Mouse (Mus musculus): ENCODE measurements around the gene Gemin8. TPM values are rescaled to one million over a fixed set of nuclear protein-coding genes. Genes with fewer than 3 reads are reported as not detected.

Gemin8 gene
- polyA plus RNA-seq (2012; rRNA removed) = 6.6 and 7.2 TPM in 2 replicates

DNA sequence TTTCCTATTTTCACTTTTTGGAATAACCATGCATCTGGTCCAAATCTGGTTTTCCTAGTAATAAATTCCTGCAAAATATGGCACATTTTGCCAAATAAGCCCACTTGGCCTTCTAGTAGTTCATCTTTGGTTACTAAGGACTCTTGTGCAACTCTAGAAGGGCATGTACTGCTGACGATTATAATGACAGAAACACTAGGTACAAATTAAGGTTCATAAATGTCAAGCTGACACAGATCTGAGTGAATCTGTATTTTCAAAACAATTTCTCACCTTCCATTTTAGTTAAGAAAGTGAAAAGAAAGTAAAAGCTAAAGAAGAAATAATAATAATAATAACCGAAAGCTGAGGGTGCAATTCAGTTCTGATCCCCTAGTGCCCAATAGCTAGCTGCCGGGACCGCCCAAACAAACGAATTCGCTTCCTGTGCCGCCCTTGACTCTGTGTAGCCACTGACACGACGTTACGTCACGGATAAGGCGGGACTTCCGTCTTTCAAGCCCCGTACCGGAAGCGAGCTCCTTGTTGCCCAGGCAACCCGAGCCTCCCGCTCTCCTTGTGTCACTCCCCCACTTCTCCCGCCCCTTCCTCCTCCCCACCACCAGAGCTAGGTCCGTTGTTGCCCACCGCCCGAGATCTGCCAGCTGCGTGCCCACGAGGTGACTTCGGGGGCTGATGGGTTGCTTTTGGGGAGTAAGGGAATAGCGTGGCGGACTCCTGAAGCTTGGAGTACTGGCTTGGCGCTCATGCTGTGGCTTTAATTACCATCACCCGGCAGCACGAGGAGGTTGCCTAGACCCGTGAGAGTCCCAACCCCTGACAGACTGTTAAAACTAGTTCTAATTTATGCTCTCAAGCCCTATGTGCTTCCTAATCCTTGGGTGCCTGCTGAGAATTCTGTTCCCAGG, at the start of gene Gemin8:
TSS of gene Gemin8 (plus strand) at position 563 of the 908 bp plus-strand sequence.
- no peaks in the 10 kb centered on the region for H3K36me3 ChIP-seq (ENCODE audit: control insufficient read depth, insufficient read depth, low read length)
- peak within 1 kb of the TSS; percentile 92 for H3K27ac ChIP-seq (ENCODE audit: control insufficient read depth, insufficient read depth, low read depth, low read length)
- TF ChIP-seq POLR2A (IDR thresholded peaks at IDR 0.05; ENCODE audit: control insufficient read depth, low read depth, low read length) (peak; percentile 58; the same call in 1 of the 2 replicates), CTCF (IDR thresholded peaks at IDR 0.05; ENCODE audit: control insufficient read depth, insufficient read depth, insufficient replicate concordance, low read depth, low read length) (no peak)
- H3K4me3 ChIP-seq (ENCODE audit: control insufficient read depth, low read depth, low read length) = peak within 1 kb of the TSS; percentile 97
- H3K27me3 ChIP-seq (ENCODE audit: control insufficient read depth, insufficient read depth, low read length) = no peaks in the 10 kb centered on the region
- no peaks in the 10 kb centered on the region for H3K4me1 ChIP-seq (ENCODE audit: control insufficient read depth, insufficient read depth, low read length)

DNA sequence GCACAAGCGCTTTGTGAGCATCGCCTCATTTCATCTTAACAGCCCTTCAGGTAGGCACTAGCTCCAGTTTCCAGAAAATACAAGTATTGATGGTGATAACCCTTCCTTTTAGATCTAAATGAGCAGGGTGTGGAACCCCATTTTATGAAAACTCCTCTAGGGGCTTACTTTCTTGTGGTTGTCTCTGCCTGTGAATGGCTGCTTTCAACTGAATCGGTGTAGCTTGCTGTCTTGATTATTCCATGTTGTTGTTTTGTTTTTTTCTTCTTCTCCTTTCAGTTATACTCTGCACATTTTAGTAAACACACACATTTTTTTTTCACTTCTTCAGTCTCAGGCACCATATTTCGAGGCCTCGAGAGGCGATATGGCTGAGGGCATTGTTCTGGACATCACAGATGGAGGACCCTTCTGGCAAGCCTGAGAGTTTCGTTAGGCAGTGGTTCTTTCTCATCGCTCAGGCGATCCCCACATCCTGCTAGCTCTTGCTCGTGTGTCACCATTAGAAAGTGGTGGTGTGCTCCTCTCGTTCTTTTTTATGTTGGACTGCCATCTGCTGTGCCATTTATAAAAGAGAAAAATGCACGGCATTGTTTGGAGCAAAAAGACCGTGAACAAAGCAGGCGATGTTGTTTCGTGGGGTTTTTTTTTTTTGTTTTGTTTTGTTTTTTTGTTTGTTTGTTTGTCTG, 23.0 kb upstream of the Gemin8 start:
- no peaks in the 10 kb centered on the region for H3K27me3 ChIP-seq (ENCODE audit: control insufficient read depth, insufficient read depth, low read length)
- no peaks in the 10 kb centered on the region for H3K36me3 ChIP-seq (ENCODE audit: control insufficient read depth, insufficient read depth, low read length)
- no peak for TF ChIP-seq POLR2A (IDR thresholded peaks at IDR 0.05; ENCODE audit: control insufficient read depth, low read depth, low read length)
- no peak for TF ChIP-seq CTCF (IDR thresholded peaks at IDR 0.05; ENCODE audit: control insufficient read depth, insufficient read depth, insufficient replicate concordance, low read depth, low read length)

DNA sequence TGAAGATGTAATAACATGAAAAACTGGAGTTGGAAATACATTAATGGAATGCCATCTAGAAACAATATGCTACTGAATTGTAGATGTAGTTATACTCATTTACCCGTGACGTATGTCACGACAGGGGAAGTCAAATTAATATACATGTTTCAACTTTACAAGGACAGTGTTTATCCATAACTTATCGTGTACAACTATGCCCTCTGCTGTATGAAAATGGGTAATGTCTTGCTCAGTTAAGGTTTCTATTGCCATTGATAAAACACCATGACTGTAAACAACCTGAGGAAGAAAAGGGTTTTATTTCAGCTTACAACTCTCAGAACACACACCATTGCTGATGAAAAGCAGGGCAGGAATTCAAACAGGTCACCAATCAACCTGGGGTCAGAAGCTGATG, 7.5 kb upstream of the Gemin8 start:
- no peak overlapping the region for H3K27ac ChIP-seq (ENCODE audit: control insufficient read depth, insufficient read depth, low read depth, low read length)
- no peak overlapping the region for H3K4me3 ChIP-seq (ENCODE audit: control insufficient read depth, low read depth, low read length)
- no peaks in the 10 kb centered on the region for H3K4me1 ChIP-seq (ENCODE audit: control insufficient read depth, insufficient read depth, low read length)
- no peaks in the 10 kb centered on the region for H3K36me3 ChIP-seq (ENCODE audit: control insufficient read depth, insufficient read depth, low read length)
- TF ChIP-seq CTCF (IDR thresholded peaks at IDR 0.05; ENCODE audit: control insufficient read depth, insufficient read depth, insufficient replicate concordance, low read depth, low read length) = no peak; the same call in 1 of the 2 replicates
- TF ChIP-seq POLR2A (IDR thresholded peaks at IDR 0.05; ENCODE audit: control insufficient read depth, low read depth, low read length) = no peak
- no peaks in the 10 kb centered on the region for H3K27me3 ChIP-seq (ENCODE audit: control insufficient read depth, insufficient read depth, low read length)

More for the DNA sequence above, 23.0 kb upstream of the Gemin8 start:
- Histone ChIP-seq H3K4me3 (ENCODE audit: control insufficient read depth, low read depth, low read length) (no peak overlapping the region), H3K27ac (ENCODE audit: control insufficient read depth, insufficient read depth, low read depth, low read length) (no peak overlapping the region), H3K4me1 (ENCODE audit: control insufficient read depth, insufficient read depth, low read length) (no peaks in the 10 kb centered on the region)

DNA sequence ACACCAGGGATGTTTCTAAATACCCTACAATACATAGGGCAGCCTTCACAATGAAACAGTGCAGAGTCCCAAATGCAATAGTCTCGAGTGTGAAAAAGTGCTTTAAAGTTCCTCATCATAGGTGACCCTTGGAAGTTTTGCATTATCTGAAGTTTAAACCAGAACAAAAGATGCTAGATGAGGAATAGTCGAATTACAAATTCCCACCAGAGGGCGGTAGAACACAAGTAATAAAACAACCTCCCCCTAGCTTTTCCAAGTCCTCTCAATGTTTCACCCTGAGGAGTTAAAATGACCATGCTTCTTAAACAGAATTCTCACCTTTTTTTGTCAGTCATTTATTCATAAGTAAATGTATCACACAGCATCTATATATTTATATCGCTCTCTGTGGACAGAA, 2.9 kb upstream of the Gemin8 start:
- no peaks in the 10 kb centered on the region for H3K36me3 ChIP-seq (ENCODE audit: control insufficient read depth, insufficient read depth, low read length)
- H3K27ac ChIP-seq (ENCODE audit: control insufficient read depth, insufficient read depth, low read depth, low read length) = no peak overlapping the region
- no peaks in the 10 kb centered on the region for H3K27me3 ChIP-seq (ENCODE audit: control insufficient read depth, insufficient read depth, low read length)
- TF ChIP-seq POLR2A (IDR thresholded peaks at IDR 0.05; ENCODE audit: control insufficient read depth, low read depth, low read length) = no peak
- TF ChIP-seq CTCF (IDR thresholded peaks at IDR 0.05; ENCODE audit: control insufficient read depth, insufficient read depth, insufficient replicate concordance, low read depth, low read length) = no peak
- H3K4me3 ChIP-seq (ENCODE audit: control insufficient read depth, low read depth, low read length) = no peak overlapping the region
- no peaks in the 10 kb centered on the region for H3K4me1 ChIP-seq (ENCODE audit: control insufficient read depth, insufficient read depth, low read length)

DNA sequence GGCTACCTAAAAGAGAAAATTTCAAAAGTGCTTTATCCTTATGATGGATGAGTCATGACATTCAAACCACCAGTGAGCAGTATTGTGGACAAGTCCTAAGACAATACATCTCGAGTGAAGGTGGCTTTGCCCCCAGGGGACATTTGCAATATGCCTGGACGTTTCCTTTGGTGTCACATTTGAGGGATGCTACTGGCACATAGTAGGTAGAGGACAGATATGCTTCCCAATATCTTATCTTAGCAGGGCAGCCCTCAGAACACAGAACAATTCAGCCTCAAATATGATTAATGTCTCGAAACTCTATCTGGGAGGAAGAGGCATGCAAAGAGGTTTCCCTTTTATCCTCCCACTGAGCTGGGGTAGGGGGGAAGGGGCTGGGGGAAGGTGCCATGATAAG, 2.3 kb upstream of the Gemin8 start:
- H3K36me3 ChIP-seq (ENCODE audit: control insufficient read depth, insufficient read depth, low read length) = no peaks in the 10 kb centered on the region
- TF ChIP-seq CTCF (IDR thresholded peaks at IDR 0.05; ENCODE audit: control insufficient read depth, insufficient read depth, insufficient replicate concordance, low read depth, low read length) (no peak), POLR2A (IDR thresholded peaks at IDR 0.05; ENCODE audit: control insufficient read depth, low read depth, low read length) (no peak)
- H3K4me1 ChIP-seq (ENCODE audit: control insufficient read depth, insufficient read depth, low read length) = no peaks in the 10 kb centered on the region
- H3K27me3 ChIP-seq (ENCODE audit: control insufficient read depth, insufficient read depth, low read length) = no peaks in the 10 kb centered on the region
- H3K4me3 ChIP-seq (ENCODE audit: control insufficient read depth, low read depth, low read length) = no peak overlapping the region
- no peak overlapping the region for H3K27ac ChIP-seq (ENCODE audit: control insufficient read depth, insufficient read depth, low read depth, low read length)

DNA sequence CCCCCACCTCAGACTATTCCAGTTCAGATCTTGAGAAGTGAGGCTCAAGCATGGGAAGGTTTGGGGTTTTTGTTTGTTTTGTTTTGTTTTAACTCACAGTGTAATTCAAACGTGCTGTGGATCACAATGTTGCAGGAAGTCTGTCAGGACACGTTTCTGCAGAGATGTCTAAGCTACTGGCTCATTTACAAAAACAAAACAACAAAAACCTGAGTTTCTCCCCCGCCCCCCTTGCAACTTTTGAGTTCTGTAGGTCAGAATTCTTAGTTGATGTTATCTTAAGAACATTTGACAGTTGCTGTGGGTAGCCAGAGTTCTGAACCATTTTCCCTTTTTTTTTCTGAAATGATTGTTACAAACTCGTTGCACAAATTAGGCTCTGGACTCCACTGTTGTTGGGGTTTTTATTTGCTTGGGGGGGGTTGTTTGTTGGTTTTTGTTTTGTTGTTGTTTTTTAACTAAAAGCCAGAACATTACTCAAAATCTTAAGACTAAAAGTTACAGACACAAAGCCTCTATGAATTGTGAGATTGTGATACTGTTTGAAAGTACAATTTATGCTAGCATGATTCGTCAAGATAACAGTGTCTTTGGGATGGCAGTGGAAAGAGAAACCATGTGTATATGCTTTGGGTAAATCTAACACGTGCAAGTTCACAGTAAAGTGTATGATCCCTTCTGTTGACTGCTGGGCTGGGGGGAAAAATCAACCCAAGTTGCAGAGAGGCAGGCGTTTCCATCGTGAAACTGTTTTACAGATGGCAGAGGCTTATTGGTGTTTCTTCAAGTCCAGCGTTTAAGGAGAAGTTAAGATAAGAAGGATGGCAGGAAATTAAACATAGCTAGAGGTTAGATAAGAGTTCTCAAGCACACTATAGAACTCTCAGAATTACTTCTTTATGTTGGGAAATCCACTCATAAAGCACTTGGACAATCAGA, 815 bp downstream of the Gemin8 start:
- no peaks in the 10 kb centered on the region for H3K4me1 ChIP-seq (ENCODE audit: control insufficient read depth, insufficient read depth, low read length)
- TF ChIP-seq CTCF (IDR thresholded peaks at IDR 0.05; ENCODE audit: control insufficient read depth, insufficient read depth, insufficient replicate concordance, low read depth, low read length) (no peak), POLR2A (IDR thresholded peaks at IDR 0.05; ENCODE audit: control insufficient read depth, low read depth, low read length) (no peak)
- H3K27me3 ChIP-seq (ENCODE audit: control insufficient read depth, insufficient read depth, low read length) = no peaks in the 10 kb centered on the region
- H3K36me3 ChIP-seq (ENCODE audit: control insufficient read depth, insufficient read depth, low read length) = no peaks in the 10 kb centered on the region
- peak overlapping the region; percentile 97 for H3K4me3 ChIP-seq (ENCODE audit: control insufficient read depth, low read depth, low read length)
- peak overlapping the region; percentile 92 for H3K27ac ChIP-seq (ENCODE audit: control insufficient read depth, insufficient read depth, low read depth, low read length)

Data from testis, adult 2 months (tissue).